Mouse (Mus musculus) E14TG2a.4 (cell line): ENCODE measurements around the gene Dyrk4.

Source experiments
- CTCF ChIP-seq: conservative IDR thresholded peaks from 2 replicates; pipeline ENCODE4 v1.5.1; 2014; ENCODE audit warnings: low read length
- NANOG ChIP-seq: IDR thresholded peaks from 2 replicates; pipeline ENCODE4 v1.6.1; 2014; ENCODE audit warnings: borderline replicate concordance, low read length, mixed read lengths

DNA sequence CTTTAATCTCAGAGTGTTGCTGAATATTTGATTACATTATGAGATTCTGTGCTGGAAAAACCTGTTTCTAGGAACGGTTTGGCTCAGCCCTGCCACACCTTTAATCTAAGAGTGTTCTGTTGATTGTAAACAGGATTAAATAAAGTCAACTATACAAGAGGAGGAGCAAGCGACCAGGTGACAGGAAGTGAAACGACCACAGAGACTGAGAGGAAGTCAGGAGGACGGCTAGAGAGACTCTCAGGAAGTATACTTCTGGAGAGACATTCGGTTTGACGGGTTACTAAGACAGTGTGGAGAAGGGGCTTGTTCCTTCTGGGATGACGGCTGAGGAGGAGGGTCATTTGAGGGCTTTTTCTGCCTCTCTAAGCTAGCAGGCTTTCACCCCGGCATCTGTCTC lies 85.0 kb downstream of the Dyrk4 start:
- TF ChIP-seq CTCF (no peak), NANOG (no peak)
